Mouse (Mus musculus) thymus, postnatal 14 days (tissue): ENCODE data around the gene Trappc6b.

Experiments
- DNase-seq: peaks from one replicate; pipeline ENCODE4 v3.0.0; 2021

The Trappc6b gene

GRCm38 (mm10) chr12:59053976-59054375 is 7.3 kb downstream of the Trappc6b start:
- no peak for DNase-seq

- DNase-seq: no peak
Measured at GRCm38 (mm10) chr12:59053166-59053565, 8.1 kb downstream of the Trappc6b start.

GRCm38 (mm10) chr12:59052470-59052869 is 8.8 kb downstream of the Trappc6b start:
- no peak for DNase-seq

- DNase-seq: no peak
Measured at GRCm38 (mm10) chr12:59040851-59041250, 20.4 kb downstream of the Trappc6b start.

GRCm38 (mm10) chr12:59039971-59040844 is 21.1 kb downstream of the Trappc6b start:
- peak; percentile 21 for DNase-seq

DNA sequence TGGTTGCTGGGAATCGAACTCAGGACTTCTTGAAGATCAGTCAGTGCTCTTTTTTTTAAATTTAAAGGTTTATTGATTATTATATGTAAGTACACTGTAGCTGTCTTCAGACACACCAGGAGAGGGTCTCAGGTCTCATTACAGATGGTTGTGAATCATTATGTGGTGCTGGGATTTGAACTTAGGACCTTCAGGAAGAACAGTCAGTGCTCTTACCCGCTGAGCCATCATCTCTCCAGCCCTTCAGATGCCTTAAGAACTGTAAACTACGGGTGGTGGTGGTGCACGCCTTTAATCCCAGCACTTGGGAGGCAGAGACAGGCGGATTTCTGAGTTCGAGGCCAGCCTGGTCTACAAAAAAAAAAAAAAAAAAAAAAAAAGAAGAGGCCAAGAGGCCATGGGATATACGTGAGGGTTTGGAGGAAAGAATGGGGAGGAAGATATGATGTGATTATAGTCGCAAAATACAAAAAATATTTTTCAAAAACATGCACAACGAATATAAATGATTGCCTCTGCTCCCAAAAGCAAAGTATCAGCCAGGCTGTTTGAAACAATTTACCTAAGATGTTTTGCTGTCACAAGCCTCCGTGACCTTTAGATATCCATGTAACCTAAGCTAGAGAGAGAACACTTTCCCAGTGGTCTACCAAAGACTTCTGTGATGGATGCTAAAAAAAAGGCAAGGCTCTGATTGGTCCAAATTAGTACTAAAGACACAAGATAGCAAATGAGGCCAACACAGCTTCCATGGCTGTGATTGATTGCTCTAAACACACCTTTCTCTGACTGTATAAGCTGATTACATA is 21.9 kb downstream of the Trappc6b start:
- DNase-seq: no peak

DNA sequence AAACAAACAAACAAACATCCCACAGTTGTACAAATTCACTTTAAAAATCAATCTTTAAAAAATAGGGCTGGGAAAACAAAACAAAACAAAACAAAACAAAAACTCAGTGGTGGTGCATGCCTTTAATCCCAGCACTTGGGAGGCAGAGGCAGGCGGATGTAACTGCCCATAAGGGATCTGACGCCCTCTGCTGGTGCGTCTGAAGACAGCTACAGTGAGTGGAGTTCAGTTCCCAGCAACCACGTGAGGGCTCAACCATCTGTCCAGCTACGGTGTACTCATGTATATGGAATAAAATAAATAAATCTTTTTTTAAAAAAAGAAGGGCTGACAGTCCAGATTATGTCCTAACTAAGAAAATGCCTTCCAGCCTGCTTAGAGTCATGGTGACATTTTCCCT is 29.2 kb downstream of the Trappc6b start:
- DNase-seq: peak; percentile 30

DNA sequence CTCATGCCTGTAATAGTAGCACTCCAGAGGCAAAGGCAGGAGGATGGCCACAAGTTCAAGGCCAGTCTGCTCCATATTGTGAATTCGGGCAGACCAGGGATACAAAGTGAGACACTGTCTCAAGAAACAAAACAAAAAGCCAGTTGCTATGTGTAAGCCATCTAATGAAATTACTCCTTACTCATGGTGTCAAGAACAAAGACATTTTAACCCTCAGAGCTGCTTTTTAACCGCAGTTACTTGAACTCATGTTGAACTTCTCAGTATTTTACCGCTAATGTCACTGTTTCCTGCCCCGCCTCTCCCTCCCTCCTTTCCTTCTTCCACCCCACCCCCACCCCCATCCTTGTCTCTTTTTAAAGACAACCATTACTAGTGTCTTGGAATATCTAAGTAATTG is 40.0 kb downstream of the Trappc6b start:
- DNase-seq: no peak

DNA sequence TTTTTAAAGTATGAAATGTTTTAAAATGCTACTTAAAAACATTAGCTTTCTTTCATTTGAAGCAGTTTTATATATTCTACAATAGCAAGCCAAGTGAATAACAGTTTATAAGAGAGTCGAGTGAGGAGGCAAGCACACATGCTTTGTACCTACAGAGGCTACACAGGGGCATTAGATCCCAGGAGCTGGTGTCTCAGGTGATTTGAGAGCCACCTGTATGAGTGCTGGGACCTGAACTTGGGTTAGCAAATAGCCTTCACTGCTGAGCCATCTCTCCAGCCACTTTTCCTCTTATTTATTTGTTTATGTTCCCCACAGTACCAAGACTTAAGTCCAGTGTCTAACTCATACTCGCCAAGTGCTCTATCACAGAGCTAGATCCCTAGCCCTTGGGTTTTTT is 41.4 kb downstream of the Trappc6b start:
- no peak for DNase-seq

GRCm38 (mm10) chr12:59017970-59018369 is 43.3 kb downstream of the Trappc6b start:
- no peak for DNase-seq

- DNase-seq: peak; percentile 94
Measured at GRCm38 (mm10) chr12:59013234-59013633, 48.0 kb downstream of the Trappc6b start, which contains the start of gene Gemin2. Gene Gemin2, plus strand, starts transcription at chr12:59013393.

DNA sequence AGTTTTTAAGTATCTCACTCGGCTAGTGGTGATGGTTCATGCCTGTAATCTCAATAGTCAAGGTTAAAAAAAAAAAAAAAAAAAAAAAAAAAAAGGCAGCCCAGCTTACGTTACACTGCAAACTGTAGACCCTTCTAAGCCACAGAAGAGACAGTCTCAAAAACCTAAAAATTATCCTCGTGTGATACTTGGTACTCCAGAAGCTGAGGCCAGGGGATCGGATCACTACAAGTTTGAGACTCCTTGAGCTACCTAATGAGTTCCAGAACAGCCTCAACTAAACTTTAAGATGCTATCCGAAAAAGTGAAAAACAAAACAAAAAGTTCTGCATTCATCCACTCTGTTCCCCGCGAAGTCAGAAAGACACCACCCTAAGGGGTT is 48.6 kb downstream of the Trappc6b start:
- DNase-seq: peak; percentile 18

DNA sequence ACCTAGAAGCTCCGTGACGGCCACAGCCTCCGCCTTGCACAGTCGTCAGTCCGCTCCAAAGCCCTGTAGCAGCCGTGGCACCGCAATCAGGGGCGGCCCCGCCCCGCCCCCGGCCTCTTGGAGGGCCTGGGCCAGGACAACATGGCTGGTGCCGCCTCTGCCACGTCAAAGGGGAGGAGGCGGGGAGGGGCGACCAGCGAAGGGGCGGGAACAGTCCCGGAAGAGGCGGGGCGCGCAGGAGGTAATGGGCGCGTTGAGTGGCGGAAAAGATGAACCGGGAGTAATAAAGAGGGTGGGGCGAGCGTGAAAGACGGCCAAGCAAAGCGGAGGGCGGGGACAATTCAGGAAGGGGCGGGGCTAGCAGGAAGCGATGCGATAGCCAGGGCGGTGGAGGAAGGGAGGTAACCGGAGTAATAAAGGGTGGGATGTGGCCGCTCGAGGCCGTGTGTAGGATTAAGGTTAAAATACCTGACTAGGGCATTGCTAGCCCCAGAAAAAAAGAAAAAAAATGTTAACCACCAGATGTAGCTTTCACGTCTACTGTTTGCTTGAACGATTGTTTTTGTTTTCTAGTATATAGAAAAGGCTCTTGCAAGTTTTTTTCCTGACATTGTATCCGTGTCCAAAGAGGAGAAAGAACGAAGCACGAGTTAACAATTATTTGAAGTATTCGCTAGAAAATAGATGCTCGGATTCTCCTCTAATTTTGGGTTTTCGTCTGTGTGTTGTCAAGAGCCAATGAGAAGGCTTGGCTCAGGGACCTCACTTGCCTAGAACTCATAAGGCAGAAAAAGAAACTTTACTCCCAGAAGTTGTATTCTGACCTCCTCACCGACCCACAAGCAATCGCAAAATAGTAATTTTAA is 49.2 kb downstream of the Trappc6b start, which contains the start of gene Sec23a:
Gene Sec23a, minus strand, starts transcription at position 174 of the 866 bp plus-strand sequence.
- peak; percentile 99 for DNase-seq

DNA sequence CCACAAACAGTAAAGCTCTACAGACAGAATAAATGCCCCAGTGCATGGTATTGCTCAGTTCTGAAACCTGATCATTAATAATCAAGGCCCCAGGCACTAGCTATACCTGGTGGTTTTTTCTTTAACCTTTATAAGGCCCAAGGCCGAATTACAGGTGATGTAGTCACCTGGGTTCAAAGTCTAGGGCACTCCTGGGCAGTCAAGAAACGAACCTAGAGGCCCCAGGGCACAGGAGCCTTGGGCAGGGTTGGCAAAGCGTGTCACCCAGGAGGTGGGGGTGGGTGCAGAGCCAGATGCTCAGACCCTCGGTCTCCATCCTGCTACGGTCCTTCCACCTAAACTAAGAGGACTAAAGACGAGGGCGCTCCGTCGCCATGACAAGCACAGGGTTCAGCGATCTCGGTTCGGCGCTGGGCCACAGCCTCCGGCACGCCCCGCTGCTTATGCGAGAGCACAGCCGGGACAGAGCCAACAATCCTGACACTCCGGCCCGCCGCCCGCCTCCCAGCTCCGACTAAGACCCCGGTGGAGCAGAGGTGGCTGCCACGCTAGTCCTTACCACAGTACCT is 49.9 kb downstream of the Trappc6b start:
- DNase-seq: no peak

GRCm38 (mm10) chr12:59010482-59010881 is 50.8 kb downstream of the Trappc6b start:
- DNase-seq: peak; percentile 39
